Mouse (Mus musculus) adrenal gland, postnatal 36 days (tissue): ENCODE results near the gene Dock11. TPM values are rescaled to one million over a fixed set of nuclear protein-coding genes. Genes with fewer than 3 reads are reported as not detected.

Experiments
- DNase-seq, 2 experiments: peaks; one replicate each; pipeline ENCODE4 v3.0.0; 2021; ENCODE audit warnings: mixed read lengths in 1 of 2
- total RNA-seq, 2 experiments: library from RNA; stranded (reverse); gene quantifications; 2 replicates each; pipeline ENCODE4 v1.2.3; 2021

The Dock11 gene
- total RNA-seq, 2 experiments from 2014 or later = 4.9 to 7.3 TPM

GRCm38 (mm10) chrX:36101318-36101717 is 212.7 kb downstream of the Dock11 start:
- DNase-seq = no peak

GRCm38 (mm10) chrX:36108601-36109000 is 220.0 kb downstream of the Dock11 start:
- DNase-seq = no peak

DNA sequence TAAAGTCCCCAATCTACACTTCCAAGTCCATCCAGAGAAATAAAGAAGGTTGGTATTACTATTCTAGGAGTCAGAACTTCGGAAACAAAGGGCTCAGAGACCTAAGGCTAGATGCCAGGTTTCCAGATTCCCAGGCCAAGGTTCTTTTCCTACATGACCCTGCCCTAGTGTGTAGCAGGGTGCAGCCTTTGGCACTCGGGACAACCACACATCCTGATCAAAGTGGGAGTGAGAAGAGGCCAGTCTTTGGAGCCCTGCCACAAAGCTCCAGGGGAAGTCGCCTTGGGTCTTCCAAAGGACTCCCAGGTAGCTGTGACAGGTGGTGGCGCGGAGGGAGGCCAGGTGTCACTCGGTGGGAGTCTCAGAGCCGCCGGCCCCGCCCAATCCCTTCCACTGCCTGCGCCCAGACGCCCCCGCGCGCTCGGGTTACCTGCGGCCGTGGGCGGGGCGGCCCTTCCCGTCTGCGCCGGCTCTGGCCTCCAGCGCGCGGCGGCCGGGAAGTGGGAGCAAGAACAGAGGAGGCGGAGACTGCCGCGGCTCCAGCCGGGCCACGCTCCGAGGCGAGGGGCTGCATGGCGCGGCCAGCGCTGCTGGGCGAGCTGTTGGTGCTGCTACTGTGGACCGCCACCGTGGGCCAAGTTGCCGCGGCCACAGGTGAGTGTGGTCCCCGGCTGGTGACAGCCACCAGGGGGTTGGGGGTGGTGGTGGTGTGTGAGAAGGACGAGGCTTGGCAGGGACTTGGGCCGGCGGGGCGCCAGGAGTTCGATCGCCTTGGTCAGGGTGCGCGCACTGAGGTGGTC is 223.2 kb downstream of the Dock11 start, which contains the start of gene Il13ra1:
Il13ra1 (plus strand) TSS at position 489 of the 800 bp plus-strand sequence.
- DNase-seq = peak; percentile 40 to 54

- no peak for DNase-seq
Observed at GRCm38 (mm10) chrX:36112422-36112750, 223.8 kb downstream of the Dock11 start.

DNA sequence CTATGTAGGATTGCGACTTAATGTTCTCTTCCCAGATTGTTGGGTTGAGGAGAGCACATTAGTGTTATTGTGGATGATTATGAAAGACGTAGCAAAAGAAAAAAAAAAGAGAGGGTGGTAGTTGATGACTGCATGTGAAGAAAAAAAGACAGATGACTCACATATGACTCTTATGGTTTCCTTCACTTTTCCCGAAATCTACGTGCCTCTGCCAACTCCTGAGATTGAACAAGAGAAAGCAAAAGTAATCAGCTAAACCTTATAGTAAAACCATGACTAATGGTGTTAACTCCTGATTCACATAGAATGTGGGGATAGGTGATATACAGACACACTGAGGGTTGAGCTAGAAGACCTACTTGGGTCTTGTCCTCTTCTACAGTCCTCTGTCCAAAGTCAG is 226.5 kb downstream of the Dock11 start:
- DNase-seq = no peak

Other genes with a start within 250 kb of the Dock11 start
- 10 to 100 TPM in 1 of 2 experiments, 1 to 10 TPM in 1; 7.1 to 13.8 TPM for gene Il13ra1, start 223.3 kb downstream of the Dock11 start, total RNA-seq